Mouse (Mus musculus) cortical plate, adult 2 months (tissue): ENCODE measurements at regions not wholly inside any gene's neighbourhood (a gene's known extent, or its start where the extent isn't known, plus 50 kb on each side); places are given as distances from the start of the nearest gene placed in this dataset.
A peak's percentile ranks its signal among the peaks of the same experiment; 100 is the strongest.

Source experiments
- H3K27ac ChIP-seq: fragments of 200-500 bp; 2 replicates; pipeline ENCODE4 v1.5.1; 2012; ENCODE audit warnings: low read length, control low read depth, inconsistent platforms; ENCODE audit not compliant: insufficient read depth
- H3K4me1 ChIP-seq: fragments of 200-500 bp; 2 replicates; pipeline ENCODE4 v1.6.1; 2011; ENCODE audit warnings: low read length; ENCODE audit not compliant: control insufficient read depth, insufficient read depth
- H3K4me3 ChIP-seq: fragments of 200-500 bp; 2 replicates; pipeline ENCODE4 v1.5.1; 2011; ENCODE audit warnings: mild to moderate bottlenecking, low read length, control low read depth; ENCODE audit not compliant: insufficient read depth
- CTCF ChIP-seq: fragments of 200-500 bp; IDR thresholded peaks from 2 replicates; pipeline ENCODE4 v1.5.1; 2011; ENCODE audit warnings: mild to moderate bottlenecking, control low read depth, low read length; ENCODE audit not compliant: insufficient read depth; ENCODE audit errors: extremely low read depth
- POLR2A ChIP-seq: fragments of 200-500 bp; IDR thresholded peaks from 2 replicates; pipeline ENCODE4 v1.6.1; 2011; ENCODE audit warnings: mild to moderate bottlenecking, low read length, control low read depth; ENCODE audit not compliant: insufficient read depth; ENCODE audit errors: extremely low read depth

DNA sequence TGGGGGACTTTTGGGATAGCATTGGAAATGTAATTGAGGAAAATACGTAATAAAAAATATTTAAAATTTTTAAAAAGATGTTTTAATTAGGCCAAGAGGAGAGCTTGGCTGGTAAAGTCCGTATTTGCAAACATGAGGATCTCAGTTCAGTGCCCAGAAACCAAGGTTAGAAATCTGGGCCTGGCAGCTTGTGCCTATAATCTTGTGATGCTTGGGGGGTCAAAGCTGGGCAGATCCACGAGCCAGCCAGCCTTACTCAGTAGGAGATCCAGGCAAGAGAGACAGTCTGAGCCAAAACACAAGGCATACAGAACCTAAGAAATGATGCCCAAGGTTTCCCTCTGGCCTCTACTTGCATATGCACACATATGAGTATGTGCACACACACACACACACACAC is 54.1 kb upstream of the Cxadr start:
- TF ChIP-seq CTCF (no peak), POLR2A (no peak)
- Histone ChIP-seq H3K4me3 (no peak overlapping the region), H3K27ac (no peak overlapping the region), H3K4me1 (no peaks in the 10 kb centered on the region; the same call in 1 of the 2 replicates)

DNA sequence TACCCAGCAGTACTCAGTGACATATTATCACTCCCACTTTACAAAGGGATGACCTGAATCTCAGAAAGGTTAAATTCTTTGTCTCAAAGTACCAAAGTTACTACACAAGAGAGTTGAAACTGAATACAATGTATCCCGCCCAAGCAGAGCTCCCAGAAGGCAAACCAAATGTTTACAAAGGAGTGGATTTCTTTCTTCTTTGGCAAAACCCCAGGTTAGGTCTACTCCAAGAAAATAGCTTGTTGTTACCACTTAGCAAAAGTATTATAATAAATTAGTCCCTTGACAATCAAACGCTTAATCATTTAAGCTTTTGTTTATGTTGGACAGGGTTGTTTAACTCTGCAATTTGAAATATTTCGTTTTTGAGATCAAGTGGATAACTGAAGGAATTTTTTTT is 58.6 kb upstream of the Cxadr start:
- TF ChIP-seq POLR2A = no peak
- no peak for TF ChIP-seq CTCF
- no peak overlapping the region for H3K4me3 ChIP-seq
- H3K4me1 ChIP-seq = no peaks in the 10 kb centered on the region; the same call in 1 of the 2 replicates
- no peak overlapping the region for H3K27ac ChIP-seq

GRCm38 (mm10) chr16:78240152-78240551 is 61.1 kb upstream of the Cxadr start:
- no peak overlapping the region for H3K27ac ChIP-seq
- H3K4me1 ChIP-seq = no peaks in the 10 kb centered on the region; the same call in 1 of the 2 replicates
- H3K4me3 ChIP-seq = no peak overlapping the region
- TF ChIP-seq POLR2A (no peak), CTCF (no peak)

- H3K4me3 ChIP-seq = peak overlapping the region; percentile 38
- TF ChIP-seq POLR2A (no peak), CTCF (no peak)
- no peak overlapping the region; the same call in 1 of the 2 replicates for H3K27ac ChIP-seq
- H3K4me1 ChIP-seq = no peaks in the 10 kb centered on the region; the same call in 1 of the 2 replicates
Measured at GRCm38 (mm10) chr16:78238052-78238701, 63.1 kb upstream of the Cxadr start.

- TF ChIP-seq POLR2A = no peak
- no peak for TF ChIP-seq CTCF
- no peak overlapping the region for H3K27ac ChIP-seq
- H3K4me3 ChIP-seq = peak overlapping the region; percentile 38
- H3K4me1 ChIP-seq = no peaks in the 10 kb centered on the region; the same call in 1 of the 2 replicates
Measured at GRCm38 (mm10) chr16:78237641-78238051, 63.6 kb upstream of the Cxadr start.

DNA sequence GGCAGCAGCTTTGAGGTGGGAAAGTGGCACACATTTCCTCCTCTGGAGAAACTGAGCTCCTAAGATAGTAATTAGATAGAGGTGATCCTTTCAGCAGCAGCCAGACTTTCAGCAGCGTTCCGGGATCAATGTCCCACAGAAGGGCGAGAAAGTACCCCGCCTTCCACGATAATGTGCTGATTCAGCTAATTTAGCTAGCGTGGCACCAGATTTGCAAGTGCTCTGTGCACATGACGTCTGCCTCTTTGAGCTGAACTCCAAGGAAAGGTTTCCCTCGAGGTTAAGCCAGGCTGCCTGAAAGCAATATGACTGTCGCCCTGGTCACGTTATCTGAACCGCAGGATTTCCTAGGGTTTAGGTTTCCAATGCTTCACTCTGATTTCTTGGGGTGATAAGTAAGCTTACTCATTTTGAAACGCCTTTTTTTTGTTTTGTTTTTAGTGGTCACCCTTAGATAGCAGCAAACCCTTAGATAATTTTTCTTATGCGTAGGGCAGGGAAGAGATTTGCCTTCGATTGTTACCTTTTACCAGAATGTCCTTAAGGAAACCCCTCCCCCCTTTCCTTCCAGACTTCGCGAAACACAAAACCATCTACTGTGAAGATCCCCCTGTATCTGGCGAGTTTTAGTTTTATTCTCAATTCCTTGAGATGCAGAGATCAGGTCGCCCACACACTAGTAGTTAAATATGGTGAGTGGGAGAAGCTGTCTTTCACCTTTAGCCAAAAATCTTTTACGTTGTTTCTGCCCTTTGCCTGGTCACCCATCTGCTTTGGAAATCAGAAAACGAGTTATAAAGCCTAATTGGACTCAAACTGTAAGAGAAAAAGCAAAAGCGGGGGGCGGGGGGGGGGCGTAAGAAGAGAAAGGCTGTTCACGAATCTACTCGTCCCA is 64.3 kb upstream of the Cxadr start:
- TF ChIP-seq CTCF (no peak), POLR2A (no peak)
- Histone ChIP-seq H3K4me3 (peak overlapping the region; percentile 38), H3K27ac (no peak overlapping the region), H3K4me1 (no peaks in the 10 kb centered on the region; the same call in 1 of the 2 replicates)

GRCm38 (mm10) chr16:78232205-78232604 is 69.1 kb upstream of the Cxadr start:
- no peak for TF ChIP-seq POLR2A
- TF ChIP-seq CTCF = no peak
- H3K4me1 ChIP-seq = no peaks in the 10 kb centered on the region; the same call in 1 of the 2 replicates
- H3K27ac ChIP-seq = no peak overlapping the region
- H3K4me3 ChIP-seq = no peak overlapping the region

- TF ChIP-seq POLR2A = no peak
- no peak for TF ChIP-seq CTCF
- no peak overlapping the region for H3K27ac ChIP-seq
- H3K4me1 ChIP-seq = no peaks in the 10 kb centered on the region
- no peak overlapping the region for H3K4me3 ChIP-seq
Measured at GRCm38 (mm10) chr16:78229013-78229412, 72.3 kb upstream of the Cxadr start.

DNA sequence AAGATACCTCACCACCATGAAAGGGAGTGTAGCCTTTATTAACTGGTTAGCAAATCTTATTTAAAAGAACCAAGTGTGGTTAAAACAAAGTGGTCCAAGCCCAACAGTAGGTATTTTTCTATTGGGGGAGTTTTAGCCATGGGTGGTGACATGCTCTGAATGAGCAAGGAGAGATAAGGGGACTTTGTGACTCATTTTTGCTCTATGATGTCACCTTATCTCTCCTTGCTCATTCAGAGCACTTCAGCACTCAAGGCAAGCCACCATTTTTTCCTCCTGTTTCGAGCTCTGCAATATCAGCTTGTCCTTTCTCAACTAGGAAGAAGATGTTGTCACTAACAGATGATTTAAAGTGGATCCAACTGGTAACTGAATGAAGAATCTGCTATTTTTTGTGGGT is 78.9 kb upstream of the Cxadr start:
- Histone ChIP-seq H3K4me1 (no peaks in the 10 kb centered on the region), H3K4me3 (no peak overlapping the region), H3K27ac (no peak overlapping the region)
- TF ChIP-seq POLR2A = no peak
- TF ChIP-seq CTCF = no peak

DNA sequence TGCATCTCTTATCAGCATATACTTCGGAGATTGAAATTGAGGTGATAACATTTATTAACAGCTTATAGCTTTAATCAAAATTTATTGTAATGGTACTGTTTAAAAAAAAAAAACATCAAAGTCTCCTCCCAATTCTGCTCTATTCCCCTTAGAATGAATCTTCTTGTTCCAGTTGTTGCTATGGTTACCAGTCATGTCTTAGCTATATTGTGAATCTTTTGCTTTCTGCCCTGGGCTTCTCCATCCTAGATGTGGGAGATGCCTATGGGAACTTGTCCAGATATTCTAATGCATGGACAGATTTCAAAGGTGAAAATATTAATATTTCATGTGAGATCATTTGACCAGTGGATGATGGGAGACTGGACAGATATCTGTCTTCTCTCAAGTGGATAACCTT is 79.5 kb upstream of the Cxadr start:
- no peak overlapping the region for H3K27ac ChIP-seq
- TF ChIP-seq CTCF (no peak), POLR2A (no peak)
- H3K4me1 ChIP-seq = no peaks in the 10 kb centered on the region
- no peak overlapping the region for H3K4me3 ChIP-seq
